Mouse (Mus musculus): Measurements from ENCODE around the gene Scarb1.

Scarb1 gene

GRCm38 (mm10) chr5:125364851-125365429 lies 24.0 kb upstream of the Scarb1 start:
- DNase-seq (ENCODE audit: low read depth): no peak

- no peak for DNase-seq (ENCODE audit: low read depth)
Measured at GRCm38 (mm10) chr5:125363894-125364293, 23.0 kb upstream of the Scarb1 start.

- DNase-seq (ENCODE audit: low read depth): no peak
Measured at GRCm38 (mm10) chr5:125360981-125361510, 20.2 kb upstream of the Scarb1 start.

- no peak for DNase-seq (ENCODE audit: low read depth)
Measured at GRCm38 (mm10) chr5:125360566-125360965, 19.7 kb upstream of the Scarb1 start.

GRCm38 (mm10) chr5:125358270-125358608 lies 17.3 kb upstream of the Scarb1 start:
- DNase-seq (ENCODE audit: low read depth): no peak

GRCm38 (mm10) chr5:125357543-125358269 lies 16.8 kb upstream of the Scarb1 start:
- no peak for DNase-seq (ENCODE audit: low read depth)

- no peak for DNase-seq (ENCODE audit: low read depth)
Measured at GRCm38 (mm10) chr5:125355650-125356049, 14.8 kb upstream of the Scarb1 start.

GRCm38 (mm10) chr5:125354885-125355492 lies 14.1 kb upstream of the Scarb1 start:
- no peak for DNase-seq (ENCODE audit: low read depth)

GRCm38 (mm10) chr5:125352781-125353294 lies 11.9 kb upstream of the Scarb1 start:
- no peak for DNase-seq (ENCODE audit: low read depth)

- DNase-seq (ENCODE audit: low read depth): no peak
Measured at GRCm38 (mm10) chr5:125351939-125352338, 11.0 kb upstream of the Scarb1 start.

GRCm38 (mm10) chr5:125351057-125351456 lies 10.2 kb upstream of the Scarb1 start:
- no peak for DNase-seq (ENCODE audit: low read depth)

GRCm38 (mm10) chr5:125349391-125349790 lies 8.5 kb upstream of the Scarb1 start:
- DNase-seq (ENCODE audit: low read depth): no peak

- peak; percentile 63 for DNase-seq (ENCODE audit: low read depth)
Measured at GRCm38 (mm10) chr5:125348487-125348886, 7.6 kb upstream of the Scarb1 start.

GRCm38 (mm10) chr5:125348067-125348466 lies 7.2 kb upstream of the Scarb1 start:
- DNase-seq (ENCODE audit: low read depth): no peak

GRCm38 (mm10) chr5:125344296-125344695 lies 3.4 kb upstream of the Scarb1 start:
- no peak for DNase-seq (ENCODE audit: low read depth)

- DNase-seq (ENCODE audit: low read depth): peak; percentile 46
Measured at GRCm38 (mm10) chr5:125341459-125342090, 681 bp upstream of the Scarb1 start.

- DNase-seq (ENCODE audit: low read depth): peak; percentile 21
Measured at GRCm38 (mm10) chr5:125339851-125340531, 903 bp downstream of the Scarb1 start.

- DNase-seq (ENCODE audit: low read depth): peak; percentile 71
Measured at GRCm38 (mm10) chr5:125339108-125339751, 1.7 kb downstream of the Scarb1 start.

GRCm38 (mm10) chr5:125337526-125337925 lies 3.4 kb downstream of the Scarb1 start:
- no peak for DNase-seq (ENCODE audit: low read depth)

GRCm38 (mm10) chr5:125337012-125337411 lies 3.9 kb downstream of the Scarb1 start:
- DNase-seq (ENCODE audit: low read depth): no peak

- DNase-seq (ENCODE audit: low read depth): no peak
Measured at GRCm38 (mm10) chr5:125333009-125333408, 7.9 kb downstream of the Scarb1 start.

All from c-Kit-positive CD71-positive TER-119-negative erythroid progenitor cells, embryonic 14.5 days (primary cell).